Mouse (Mus musculus) heart, embryonic 14.5 days (tissue): ENCODE data around the gene Per1. TPM values are rescaled to one million over a fixed set of nuclear protein-coding genes. Genes with fewer than 3 reads are reported as not detected.
A peak's percentile ranks its signal among the peaks of the same experiment; 100 is the strongest.
"Not testable (repeated sequence)": the region's sequence is repeated elsewhere in the genome, so short reads cannot be mapped to it uniquely, and the experiment has no call there.

Experiments used
- ATAC-seq: fragments of 200-750 bp; cut with Nextera tagmentation; 2 replicates; pipeline ENCODE4 v1.8.0; 2017; ENCODE audit warnings: low read depth, moderate TSS enrichment; ENCODE audit not compliant: insufficient number of reproducible peaks, insufficient read depth, low FRiP score
- H3K27ac ChIP-seq, 2 experiments: fragments of 200-500 bp in 1 of 2; fragments of 300-500 bp in 1 of 2; sonication (generic) in 1 of 2; replicated peaks in 1 of 2; 2 replicates each; pipeline ENCODE4 v1.5.1; 2012 to 2014; ENCODE audit warnings: low read depth in 2 of 2, low read length in 2 of 2, control low read depth in 1 of 2, mild to moderate bottlenecking in 1 of 2, mixed read lengths in 1 of 2; ENCODE audit not compliant: control insufficient read depth in 1 of 2, insufficient read depth in 1 of 2
- H3K27me3 ChIP-seq: fragments of 300-500 bp; sonication (generic); 2 replicates; pipeline ENCODE4 v1.6.1; 2014; ENCODE audit warnings: mild to moderate bottlenecking, low read length, control low read depth; ENCODE audit not compliant: control insufficient read depth, insufficient read depth
- H3K36me3 ChIP-seq: fragments of 300-500 bp; sonication (generic); 2 replicates; pipeline ENCODE4 v1.6.1; 2014; ENCODE audit warnings: mild to moderate bottlenecking, control low read depth, low read length, mixed read lengths; ENCODE audit not compliant: control insufficient read depth, insufficient read depth
- H3K4me1 ChIP-seq, 2 experiments: fragments of 200-500 bp in 1 of 2; fragments of 300-500 bp in 1 of 2; sonication (generic) in 1 of 2; 2 replicates each; pipeline ENCODE4 v1.6.1; 2012 to 2014; ENCODE audit warnings: low read length in 2 of 2, control low read depth in 1 of 2, mixed read lengths in 1 of 2; ENCODE audit not compliant: control insufficient read depth in 2 of 2, insufficient read depth in 2 of 2
- H3K4me2 ChIP-seq: fragments of 300-500 bp; sonication (generic); 2 replicates; pipeline ENCODE4 v1.6.1; 2014; ENCODE audit warnings: mild to moderate bottlenecking, low read length
- H3K4me3 ChIP-seq, 2 experiments: fragments of 200-500 bp in 1 of 2; fragments of 300-500 bp in 1 of 2; sonication (generic) in 1 of 2; 2 replicates each; pipeline ENCODE4 v1.5.1; 2012 to 2014; ENCODE audit warnings: low read length in 2 of 2, mild to moderate bottlenecking in 2 of 2, control low read depth in 1 of 2, low read depth in 1 of 2, moderate library complexity in 1 of 2; ENCODE audit not compliant: control insufficient read depth in 1 of 2, insufficient read depth in 1 of 2
- H3K9ac ChIP-seq: fragments of 300-500 bp; sonication (generic); 2 replicates; pipeline ENCODE4 v1.6.1; 2014; ENCODE audit warnings: mild to moderate bottlenecking, low read length
- H3K9me3 ChIP-seq: fragments of 300-500 bp; sonication (generic); 2 replicates; pipeline ENCODE4 v1.6.1; 2016; ENCODE audit warnings: low read length, control low read depth; ENCODE audit not compliant: control insufficient read depth
- WGBS: fragments of 180-500 bp; shearing (Covaris S2); extraction: QIAGEN DNeasy Blood & Tissue Kit; methylation state at CpG from one replicate; pipeline ENCODE4 v1.1.7; 2014; 5-methylcytosine and 5-hydroxymethylcytosine counted together
- polyA plus RNA-seq: library from polyadenylated mRNA; unstranded; fragments of >200 nt; fragmentation: Nextera tagmentation; extraction: Ambion mirVana; gene quantifications from 2 replicates; pipeline ENCODE4 v1.2.1, GENCODE M21; 2014

The Per1 gene
- polyA plus RNA-seq, 1 experiment from 2014 or later = 16.0 TPM

GRCm38 (mm10) chr11:69091566-69092385 lies 3.2 kb upstream of the Per1 start:
- Histone ChIP-seq H3K36me3 (peaks cover 34% of the 10 kb centered on the region), H3K27ac (no peak overlapping the region; a peak in 1 of 4 replicates), H3K4me1 (peaks cover 17 to 46% of the 10 kb centered on the region in 2 experiments), H3K9me3 (no peaks in the 10 kb centered on the region), H3K9ac (no peak overlapping the region), H3K4me3 (no peak overlapping the region), H3K4me2 (no peak overlapping the region), H3K27me3 (no peaks in the 10 kb centered on the region)
- 61% methylated on average over 7 of the region's 7 CpGs for WGBS
- no peak for ATAC-seq

DNA sequence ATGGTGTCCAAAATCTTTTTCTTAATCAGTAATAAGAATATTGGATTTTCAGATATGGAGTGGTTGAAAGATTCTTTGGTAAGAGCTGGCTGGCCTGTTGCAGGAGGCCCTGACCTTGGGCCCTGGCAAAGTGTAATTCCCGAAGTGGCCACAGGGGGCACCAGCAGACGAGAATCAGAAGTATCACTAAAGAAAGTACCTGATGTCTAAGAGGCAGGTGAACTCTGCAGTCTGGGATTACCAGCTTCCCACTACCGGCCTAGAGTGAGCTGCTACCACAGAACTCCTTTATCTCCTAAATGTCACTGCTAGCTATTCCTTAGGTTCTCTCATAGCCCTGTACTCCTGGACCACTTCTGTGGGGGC lies 2.6 kb upstream of the Per1 start:
- no peak overlapping the region for H3K9ac ChIP-seq
- H3K4me2 ChIP-seq = no peak overlapping the region
- H3K36me3 ChIP-seq = peaks cover 34% of the 10 kb centered on the region
- peaks cover 16 to 42% of the 10 kb centered on the region in 2 experiments for H3K4me1 ChIP-seq
- no peaks in the 10 kb centered on the region for H3K9me3 ChIP-seq
- H3K4me3 ChIP-seq = no peak overlapping the region
- 3% methylated on average over 3 of the region's 3 CpGs for WGBS
- H3K27ac ChIP-seq = peak overlapping the region in 1 of 2 experiments; percentile 39; a peak in 1 of 4 replicates
- no peak for ATAC-seq
- no peaks in the 10 kb centered on the region for H3K27me3 ChIP-seq

GRCm38 (mm10) chr11:69092871-69093270 lies 2.1 kb upstream of the Per1 start:
- Histone ChIP-seq H3K9ac (no peak overlapping the region), H3K9me3 (no peaks in the 10 kb centered on the region), H3K27me3 (no peaks in the 10 kb centered on the region), H3K27ac (peak overlapping the region in 1 of 2 experiments; percentile 39; a peak in 1 of 4 replicates), H3K4me3 (no peak overlapping the region), H3K4me2 (no peak overlapping the region), H3K36me3 (peaks cover 34% of the 10 kb centered on the region), H3K4me1 (peaks cover 17 to 43% of the 10 kb centered on the region in 2 experiments)
- ATAC-seq = no peak
- 86% methylated on average over 4 of the region's 4 CpGs for WGBS

DNA sequence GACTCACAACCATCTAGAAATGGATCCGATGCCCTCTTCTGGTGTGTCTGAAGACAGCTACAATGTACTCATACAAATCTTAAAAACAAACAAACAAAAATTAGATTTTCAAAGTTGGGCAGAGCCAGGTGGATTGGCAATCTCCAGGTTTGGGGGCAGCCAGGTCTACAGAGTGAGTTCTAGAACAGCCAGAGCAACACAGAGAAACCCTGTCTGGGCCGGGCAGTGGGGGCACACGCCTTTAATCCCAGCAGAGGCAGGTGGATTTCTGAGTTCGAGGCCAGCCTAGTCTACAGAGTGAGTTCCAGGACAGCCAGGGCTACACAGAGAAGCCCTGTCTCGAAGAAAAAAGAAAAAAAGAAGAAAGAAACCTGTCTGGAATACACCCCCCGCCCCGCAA lies 1.2 kb upstream of the Per1 start:
- Histone ChIP-seq H3K36me3 (peaks cover 34% of the 10 kb centered on the region), H3K27ac (peak overlapping the region in 1 of 2 experiments; percentile 90; a peak in 2 of 4 replicates), H3K4me1 (peaks cover 22 to 49% of the 10 kb centered on the region in 2 experiments)
- not testable (repeated sequence) for H3K27me3 ChIP-seq, ATAC-seq, H3K4me2 ChIP-seq, H3K9ac ChIP-seq, H3K4me3 ChIP-seq, H3K9me3 ChIP-seq
- 84% methylated on average over 7 of the region's 7 CpGs for WGBS

- ATAC-seq = no peak
- peak overlapping the region; percentile 88 for H3K9ac ChIP-seq
- peak overlapping the region; percentile 65 to 88 for H3K4me3 ChIP-seq
- peaks cover 29 to 48% of the 10 kb centered on the region in 2 experiments for H3K4me1 ChIP-seq
- H3K27ac ChIP-seq = peak overlapping the region; percentile 98 to 99
- H3K4me2 ChIP-seq = peak overlapping the region; percentile 93
- 1% methylated on average over 27 of the region's 27 CpGs for WGBS
- no peaks in the 10 kb centered on the region for H3K9me3 ChIP-seq
- H3K27me3 ChIP-seq = no peaks in the 10 kb centered on the region
- H3K36me3 ChIP-seq = peaks cover 23% of the 10 kb centered on the region
These were observed 654 bp downstream of the Per1 start for GRCm38 (mm10) chr11:69095511-69096231.

- Histone ChIP-seq H3K27ac (peak overlapping the region; percentile 89 to 99), H3K4me1 (peaks cover 29 to 47% of the 10 kb centered on the region in 2 experiments)
- no peak for ATAC-seq
These were observed 1.5 kb downstream of the Per1 start for GRCm38 (mm10) chr11:69096360-69096986.

More at GRCm38 (mm10) chr11:69096360-69096986, 1.5 kb downstream of the Per1 start:
- 13% methylated on average over 9 of the region's 9 CpGs for WGBS
- no peaks in the 10 kb centered on the region for H3K9me3 ChIP-seq
- peak overlapping the region; percentile 39 to 65 for H3K4me3 ChIP-seq
- peak overlapping the region; percentile 93 for H3K4me2 ChIP-seq
- peaks cover 23% of the 10 kb centered on the region for H3K36me3 ChIP-seq
- peak overlapping the region; percentile 88 for H3K9ac ChIP-seq
- H3K27me3 ChIP-seq = no peaks in the 10 kb centered on the region
